Mouse (Mus musculus): Measurements from ENCODE around the gene Srrm3. TPM values are rescaled to one million over a fixed set of nuclear protein-coding genes. Genes with fewer than 3 reads are reported as not detected.

Srrm3 gene
- total RNA-seq, 4 experiments from 2014 or later, result 61.8 to 78.3 (median 68.6) TPM

GRCm38 (mm10) chr5:135822316-135822944 lies 15.7 kb downstream of the Srrm3 start:
- DNase-seq (ENCODE audit: low spot score in 2 of 2), result no peak

DNA sequence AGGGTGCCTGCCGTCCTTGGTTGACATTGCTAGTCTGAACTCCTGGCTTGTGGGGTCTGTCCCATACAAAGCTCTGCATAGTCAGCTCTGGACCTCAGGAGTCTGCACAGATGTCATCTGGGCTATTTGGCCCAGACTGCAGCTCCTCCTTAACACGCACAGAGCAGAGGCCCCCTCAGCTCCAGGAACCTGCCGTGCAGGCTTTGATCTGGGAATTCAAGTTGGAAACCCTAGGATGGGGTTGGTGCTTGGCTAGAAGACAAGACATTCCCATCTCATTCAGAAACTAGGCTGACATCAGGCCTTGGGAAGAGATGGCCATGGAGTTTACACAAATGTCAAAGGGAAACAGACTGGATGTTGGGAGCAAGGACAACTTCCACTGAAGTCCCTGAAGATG lies 17.8 kb downstream of the Srrm3 start:
- DNase-seq (ENCODE audit: low spot score in 2 of 2), result no peak

GRCm38 (mm10) chr5:135826225-135826624 lies 19.5 kb downstream of the Srrm3 start:
- DNase-seq (ENCODE audit: low spot score in 2 of 2), result no peak

- no peak for DNase-seq (ENCODE audit: low spot score in 2 of 2)
These were observed 22.7 kb downstream of the Srrm3 start for GRCm38 (mm10) chr5:135829381-135829780.

- DNase-seq (ENCODE audit: low spot score in 2 of 2), result peak in 1 of 2 experiments; percentile 79
These were observed 26.0 kb downstream of the Srrm3 start for GRCm38 (mm10) chr5:135832729-135833128.

GRCm38 (mm10) chr5:135834769-135835491 lies 28.2 kb downstream of the Srrm3 start:
- peak; percentile 52 to 74 for DNase-seq (ENCODE audit: low spot score in 2 of 2)

DNA sequence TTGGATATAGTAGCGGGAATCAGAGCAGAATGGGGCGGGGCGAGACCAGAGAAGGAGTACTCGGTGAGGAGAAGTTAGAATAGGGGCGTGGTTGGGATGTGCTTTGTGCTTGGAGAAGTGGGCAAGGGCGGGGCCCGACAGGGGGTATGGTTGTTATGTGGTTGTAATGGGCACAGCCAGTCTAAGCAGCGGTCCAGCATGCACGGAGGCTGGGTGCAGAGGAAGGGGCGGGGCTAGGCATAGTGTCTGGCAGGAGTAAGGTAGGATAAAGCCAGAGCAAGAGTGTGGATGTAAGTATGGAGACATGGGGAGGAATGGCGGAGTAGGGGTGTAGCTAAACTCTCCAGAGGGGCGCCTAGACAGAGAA lies 28.8 kb downstream of the Srrm3 start:
- no peak for DNase-seq (ENCODE audit: low spot score in 2 of 2)

- DNase-seq (ENCODE audit: low spot score in 2 of 2), result no peak
These were observed 29.3 kb downstream of the Srrm3 start for GRCm38 (mm10) chr5:135835981-135836380.

DNA sequence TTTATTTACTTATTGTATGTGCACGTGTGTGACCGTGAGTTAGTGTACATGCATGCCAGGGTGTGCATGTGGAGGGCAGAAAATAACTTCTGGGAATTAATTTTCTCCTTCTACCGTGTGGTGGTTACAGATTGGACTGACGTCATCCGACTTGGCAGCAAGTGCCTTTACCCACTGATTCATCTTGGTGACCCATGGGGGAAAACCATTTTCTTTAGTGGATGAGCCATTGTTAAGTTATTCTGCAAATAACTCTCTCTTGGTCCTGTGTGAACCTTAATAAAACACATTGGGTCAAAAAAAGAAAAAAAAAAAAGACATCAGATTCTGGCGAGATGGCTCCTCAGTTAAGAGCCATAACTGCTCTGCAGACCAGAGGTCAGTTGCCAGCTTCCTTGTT lies 35.0 kb downstream of the Srrm3 start:
- DNase-seq (ENCODE audit: low spot score in 2 of 2), result no peak

GRCm38 (mm10) chr5:135843418-135843817 lies 36.7 kb downstream of the Srrm3 start:
- DNase-seq (ENCODE audit: low spot score in 2 of 2), result no peak

GRCm38 (mm10) chr5:135845676-135846320 lies 39.1 kb downstream of the Srrm3 start:
- DNase-seq (ENCODE audit: low spot score in 2 of 2), result no peak

DNA sequence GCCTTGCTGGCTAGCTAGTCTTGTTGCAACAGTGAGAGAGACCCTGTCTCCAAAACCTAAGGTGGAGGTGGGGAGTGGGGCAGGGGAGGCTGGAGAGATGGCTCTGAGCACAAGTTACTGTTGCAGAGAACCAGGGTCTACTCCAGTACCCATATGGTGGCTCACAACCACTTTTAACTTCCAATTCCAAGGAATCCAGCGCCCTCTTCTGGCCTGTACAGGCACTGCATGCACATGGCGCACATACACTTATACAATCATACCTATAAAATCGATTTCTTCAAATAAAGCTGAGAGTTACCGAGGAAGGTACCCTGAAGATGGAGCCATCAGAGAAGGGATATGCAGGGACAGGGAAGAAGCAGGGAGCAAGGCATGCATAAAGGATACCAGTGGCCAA lies 40.8 kb downstream of the Srrm3 start:
- DNase-seq (ENCODE audit: low spot score in 2 of 2), result no peak

- no peak for DNase-seq (ENCODE audit: low spot score in 2 of 2)
These were observed 41.2 kb downstream of the Srrm3 start for GRCm38 (mm10) chr5:135847881-135848280.

GRCm38 (mm10) chr5:135851024-135851423 lies 44.3 kb downstream of the Srrm3 start:
- DNase-seq (ENCODE audit: low spot score in 2 of 2), result no peak

DNA sequence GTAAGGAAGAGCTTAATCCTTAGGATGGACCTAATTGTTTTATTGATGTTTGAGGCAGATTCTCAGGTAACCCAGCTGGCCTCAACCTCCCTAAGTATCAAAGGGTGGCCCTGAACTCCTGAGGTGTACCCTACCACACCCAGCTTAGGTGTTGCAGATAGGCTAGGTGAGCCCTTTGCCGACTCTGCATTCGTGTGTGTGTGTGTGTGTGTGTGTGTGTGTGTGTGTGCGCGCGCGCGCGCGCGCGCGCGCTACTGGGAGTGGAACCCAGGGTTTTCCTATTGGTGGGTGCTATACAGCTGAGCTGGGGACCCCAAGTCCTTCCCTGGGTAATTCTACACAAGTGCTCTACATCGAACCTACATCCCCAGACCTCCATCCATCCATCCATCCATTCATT lies 44.8 kb downstream of the Srrm3 start:
- no peak for DNase-seq (ENCODE audit: low spot score in 2 of 2)

GRCm38 (mm10) chr5:135852421-135852820 lies 45.7 kb downstream of the Srrm3 start:
- no peak for DNase-seq (ENCODE audit: low spot score in 2 of 2)

GRCm38 (mm10) chr5:135853731-135854130 lies 47.0 kb downstream of the Srrm3 start:
- no peak for DNase-seq (ENCODE audit: low spot score in 2 of 2)

- no peak for DNase-seq (ENCODE audit: low spot score in 2 of 2)
These were observed 48.5 kb downstream of the Srrm3 start for GRCm38 (mm10) chr5:135855156-135855555.

DNA sequence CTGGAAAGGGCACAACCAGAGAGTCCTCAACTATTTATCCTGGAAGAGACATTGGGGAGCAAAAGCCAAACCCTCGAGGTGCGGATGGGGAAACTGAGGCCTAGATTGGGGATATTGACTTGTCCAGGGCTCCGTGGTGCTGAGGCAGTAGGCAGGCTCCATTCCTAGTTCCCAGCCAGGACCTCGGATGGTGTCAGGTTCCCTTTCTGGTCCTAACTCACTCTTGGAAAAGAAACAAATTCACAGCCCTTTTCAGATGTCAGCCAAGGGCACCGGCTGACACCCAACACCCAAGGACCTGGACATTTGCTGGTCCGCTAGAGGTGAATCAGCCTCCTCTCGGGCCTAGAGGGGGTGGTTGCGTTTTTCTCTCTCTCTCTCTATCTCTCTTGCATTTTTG lies 60.0 kb downstream of the Srrm3 start:
- no peak for DNase-seq (ENCODE audit: low spot score in 2 of 2)

DNA sequence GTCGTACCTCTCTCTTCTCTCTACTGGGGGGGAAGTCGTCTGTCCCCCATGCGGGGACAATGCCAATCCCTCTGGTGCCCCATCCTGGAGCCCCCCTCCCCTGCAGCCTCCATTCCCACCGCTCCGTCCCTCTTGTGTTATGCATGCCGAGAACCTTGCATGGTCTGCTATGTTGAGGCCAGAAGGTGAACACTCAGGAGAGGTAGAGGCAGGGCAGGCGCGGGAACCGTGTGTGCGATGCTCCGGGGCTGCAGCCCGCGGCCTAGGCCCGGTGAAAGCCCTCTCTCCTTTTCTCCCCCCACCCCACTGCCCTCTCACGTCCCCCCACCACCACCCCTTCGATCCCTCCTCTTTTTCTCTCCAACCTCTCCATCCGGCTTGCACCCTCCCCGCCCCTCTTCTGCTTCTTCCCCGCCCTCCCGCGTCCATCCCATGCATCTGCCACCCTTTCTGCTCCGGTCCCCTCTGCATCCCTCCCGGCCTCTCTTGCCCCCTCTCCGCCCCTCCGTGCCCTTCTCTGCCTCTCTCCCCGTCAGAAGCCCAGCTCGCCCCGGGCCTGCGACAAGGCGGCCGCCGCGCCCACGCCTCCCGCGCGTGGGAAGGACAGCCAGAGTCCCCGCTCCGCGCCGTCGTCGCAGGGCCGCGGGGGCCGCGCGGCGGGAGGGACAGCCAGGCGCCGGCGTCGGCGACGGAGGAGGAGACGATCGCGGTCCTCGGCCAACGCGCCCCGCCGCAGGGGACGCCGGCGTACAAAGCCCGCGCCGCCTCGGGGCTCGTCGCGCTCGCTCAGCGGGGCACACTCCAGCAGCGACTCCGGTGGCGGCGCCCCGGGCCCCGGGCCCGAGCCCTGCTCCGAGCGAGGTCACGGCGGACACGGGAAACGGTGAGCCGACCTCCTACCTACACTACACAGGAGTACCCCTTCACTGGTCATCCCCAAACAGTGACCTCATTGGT lies 61.2 kb downstream of the Srrm3 start:
- no peak for DNase-seq (ENCODE audit: low spot score in 2 of 2)

GRCm38 (mm10) chr5:135868653-135869052 lies 62.0 kb downstream of the Srrm3 start:
- DNase-seq (ENCODE audit: low spot score in 2 of 2), result no peak

All from left cerebral cortex, adult 8-10 months (tissue).